Mouse (Mus musculus) hindbrain, embryonic 10.5 days (tissue): ENCODE data around the gene Gm10800. TPM values are rescaled to one million over a fixed set of nuclear protein-coding genes. Genes with fewer than 3 reads are reported as not detected.
"Not testable (repeated sequence)": the region's sequence is repeated elsewhere in the genome, so short reads cannot be mapped to it uniquely, and the experiment has no call there.

Experiments
- DNase-seq: peaks from one replicate; pipeline ENCODE4 v3.0.0-alpha.2; 2017; ENCODE audit warnings: low spot score
- H3K27ac ChIP-seq: fragments of 300-500 bp; sonication (generic); 2 replicates; pipeline ENCODE4 v1.5.1; 2016; ENCODE audit warnings: mild to moderate bottlenecking, moderate library complexity
- H3K27me3 ChIP-seq: fragments of 300-500 bp; sonication (generic); 2 replicates; pipeline ENCODE4 v1.6.1; 2016; ENCODE audit warnings: mild to moderate bottlenecking; ENCODE audit not compliant: poor library complexity, insufficient read depth, severe bottlenecking
- H3K36me3 ChIP-seq: fragments of 300-500 bp; sonication (generic); 2 replicates; pipeline ENCODE4 v1.6.1; 2016; ENCODE audit warnings: mild to moderate bottlenecking, moderate library complexity
- H3K4me1 ChIP-seq: fragments of 300-500 bp; sonication (generic); replicated peaks from 2 replicates; pipeline ENCODE4 v1.6.1; 2016; ENCODE audit warnings: mild to moderate bottlenecking
- H3K4me3 ChIP-seq: fragments of 300-500 bp; sonication (generic); 2 replicates; pipeline ENCODE4 v1.5.1; 2016; ENCODE audit warnings: mild to moderate bottlenecking, moderate library complexity
- H3K9me3 ChIP-seq: fragments of 300-500 bp; sonication (generic); 2 replicates; pipeline ENCODE4 v1.6.1; 2016; ENCODE audit warnings: mild to moderate bottlenecking, moderate library complexity
- WGBS: fragments of 180-500 bp; shearing (Covaris S2); methylation state at CpG from one replicate; pipeline ENCODE4 v1.1.7; 2016; 5-methylcytosine and 5-hydroxymethylcytosine counted together
- polyA plus RNA-seq: library from polyadenylated mRNA; unstranded; fragments of >200 nt; fragmentation: Nextera tagmentation; extraction: Ambion mirVana; gene quantifications from 2 replicates; pipeline ENCODE4 v1.2.1, GENCODE M21; 2016

Gm10800 gene
- 0.61 and 0.86 TPM in 2 replicates for polyA plus RNA-seq

DNA sequence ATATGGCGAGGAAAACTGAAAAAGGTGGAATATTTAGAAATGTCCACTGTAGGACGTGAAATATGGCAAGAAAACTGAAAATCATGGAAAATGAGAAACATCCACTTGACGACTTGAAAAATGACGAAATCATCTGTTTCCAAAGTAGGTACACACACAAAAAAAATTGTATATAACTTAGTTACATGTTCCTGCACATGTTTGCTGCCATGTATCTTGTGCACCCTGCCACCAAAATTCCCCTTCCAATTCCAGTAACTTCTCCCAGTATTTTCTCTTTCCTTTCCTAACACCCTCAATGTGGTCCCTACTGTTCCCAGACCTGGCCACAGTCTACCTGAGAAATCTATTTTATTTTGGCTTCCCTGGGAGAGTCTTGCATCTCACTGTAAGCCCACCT, at the start of gene Gm10800:
Gene Gm10800 (minus strand): TSS at position 101 of the 400 bp plus-strand sequence.
- not testable (repeated sequence) for H3K36me3 ChIP-seq, H3K4me1 ChIP-seq, H3K27ac ChIP-seq, DNase-seq, H3K27me3 ChIP-seq, H3K4me3 ChIP-seq, H3K9me3 ChIP-seq
- 88% methylated on average over 4 of the region's 4 CpGs for WGBS

- H3K27me3 ChIP-seq: no peaks in the 10 kb centered on the region
- WGBS: 95% methylated on average over 1 of the region's 1 CpGs
- no peak overlapping the region for H3K27ac ChIP-seq
- no peaks in the 10 kb centered on the region for H3K4me1 ChIP-seq
- no peak for DNase-seq
- H3K36me3 ChIP-seq: no peaks in the 10 kb centered on the region
- no peak overlapping the region for H3K4me3 ChIP-seq
- no peaks in the 10 kb centered on the region for H3K9me3 ChIP-seq
Measured at GRCm38 (mm10) chr2:98697533-98697932, 30.4 kb upstream of the Gm10800 start.

DNA sequence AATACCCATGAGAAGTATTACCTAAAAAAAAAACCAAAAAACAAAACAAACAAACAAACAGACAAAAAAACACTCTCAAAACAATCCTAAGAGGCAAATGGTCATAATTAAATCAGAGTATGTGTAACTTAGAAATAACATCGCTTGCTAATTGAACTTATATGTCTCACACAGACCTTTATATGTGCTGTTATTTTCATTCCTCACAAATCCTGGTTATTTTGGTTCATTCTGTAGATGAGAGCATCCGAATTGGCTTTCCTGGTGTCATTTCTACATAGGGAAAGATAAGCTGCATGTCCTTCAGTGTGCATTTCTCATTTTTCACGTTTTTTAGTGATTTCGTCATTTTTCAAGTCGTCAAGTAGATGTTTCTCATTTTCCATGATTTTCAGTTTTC, 5.2 kb downstream of the Gm10800 start, which contains the start of gene Gm10801:
Gene Gm10801 (plus strand): TSS at position 301 of the 400 bp plus-strand sequence.
- not testable (repeated sequence) for H3K27me3 ChIP-seq, H3K4me3 ChIP-seq, H3K9me3 ChIP-seq, H3K27ac ChIP-seq, DNase-seq, H3K36me3 ChIP-seq, H3K4me1 ChIP-seq
- 77% methylated on average over 5 of the region's 5 CpGs for WGBS

Other genes starting within 250 kb of the Gm10800 start
- gene Gm10801, start 5.1 kb downstream of the Gm10800 start, polyA plus RNA-seq: not detected in 2 replicates